Mouse (Mus musculus) urinary bladder, adult 2 months (tissue): ENCODE results near the gene Cacna2d2. TPM values are rescaled to one million over a fixed set of nuclear protein-coding genes. Genes with fewer than 3 reads are reported as not detected.

ENCODE experiments used
- polyA plus RNA-seq: library from polyadenylated mRNA; depleted of rRNA; stranded (reverse); fragments of >200 nt; gene quantifications from 2 replicates; pipeline ENCODE4 v1.2.3, GENCODE M21; 2012; rRNA removed

Cacna2d2 gene
- polyA plus RNA-seq, 1 experiment: 0.84 TPM

Other genes starting within 250 kb of the Cacna2d2 start
- gene Dock3, start 167.7 kb upstream of the Cacna2d2 start, polyA plus RNA-seq: 10.5 and 17.1 TPM in 2 replicates
- 50.7 and 54.4 TPM in 2 replicates for gene Mapkapk3, start 109.7 kb upstream of the Cacna2d2 start, polyA plus RNA-seq
- gene Cish, start 103.6 kb upstream of the Cacna2d2 start, polyA plus RNA-seq: 11.7 and 14.7 TPM in 2 replicates
- 19.7 and 20.0 TPM in 2 replicates for gene Hemk1, start 61.3 kb upstream of the Cacna2d2 start, polyA plus RNA-seq
- 1.7 and 1.9 TPM in 2 replicates for gene 6430571L13Rik, start 59.0 kb upstream of the Cacna2d2 start, polyA plus RNA-seq
- 33.6 and 34.0 TPM in 2 replicates for gene Tmem115, start 134.3 kb downstream of the Cacna2d2 start, polyA plus RNA-seq
- gene Cyb561d2, start 142.6 kb downstream of the Cacna2d2 start, polyA plus RNA-seq: 15.2 and 19.4 TPM in 2 replicates
- gene Nprl2, start 142.6 kb downstream of the Cacna2d2 start, polyA plus RNA-seq: 26.6 and 35.2 TPM in 2 replicates
- 0.56 and 0.78 TPM in 2 replicates for gene Zmynd10, start 147.7 kb downstream of the Cacna2d2 start, polyA plus RNA-seq
- 41.5 and 58.9 TPM in 2 replicates for gene Rassf1, start 151.9 kb downstream of the Cacna2d2 start, polyA plus RNA-seq
- gene Tusc2, start 163.6 kb downstream of the Cacna2d2 start, polyA plus RNA-seq: 43.9 and 50.6 TPM in 2 replicates
- 24.0 and 35.6 TPM in 2 replicates for gene Hyal2, start 168.3 kb downstream of the Cacna2d2 start, polyA plus RNA-seq
- 16.8 and 24.9 TPM in 2 replicates for gene Hyal1, start 177.3 kb downstream of the Cacna2d2 start, polyA plus RNA-seq
- 24.6 and 37.3 TPM in 2 replicates for gene Naa80, start 179.3 kb downstream of the Cacna2d2 start, polyA plus RNA-seq
- gene Hyal3, start 181.2 kb downstream of the Cacna2d2 start, polyA plus RNA-seq: 0.50 and 0.52 TPM in 2 replicates
- gene Ifrd2, start 188.0 kb downstream of the Cacna2d2 start, polyA plus RNA-seq: 31.3 and 36.0 TPM in 2 replicates
- 57.1 and 71.0 TPM in 2 replicates for gene Sema3b, start 209.6 kb downstream of the Cacna2d2 start, polyA plus RNA-seq
- 449 and 465 TPM in 2 replicates for gene Gnai2, start 235.8 kb downstream of the Cacna2d2 start, polyA plus RNA-seq